Mouse (Mus musculus): ENCODE measurements around the gene Tbc1d22b.
"Not testable (repeated sequence)": the region's sequence is repeated elsewhere in the genome, so short reads cannot be mapped to it uniquely, and the experiment has no call there.

Gene Tbc1d22b

GRCm38 (mm10) chr17:29549543-29550428, at the start of gene Tbc1d22b, which contains the start of gene Gm17657:
TSS of gene Tbc1d22b (plus strand) at chr17:29549785.
TSS of gene Gm17657 (minus strand) at chr17:29549638.
- DNase-seq (ENCODE audit: low spot score): peak; percentile 93

GRCm38 (mm10) chr17:29500243-29500740, 49.3 kb upstream of the Tbc1d22b start:
- no peak for DNase-seq (ENCODE audit: low spot score)

- DNase-seq (ENCODE audit: low spot score): no peak
Measured at GRCm38 (mm10) chr17:29500802-29501469, 48.6 kb upstream of the Tbc1d22b start.

DNA sequence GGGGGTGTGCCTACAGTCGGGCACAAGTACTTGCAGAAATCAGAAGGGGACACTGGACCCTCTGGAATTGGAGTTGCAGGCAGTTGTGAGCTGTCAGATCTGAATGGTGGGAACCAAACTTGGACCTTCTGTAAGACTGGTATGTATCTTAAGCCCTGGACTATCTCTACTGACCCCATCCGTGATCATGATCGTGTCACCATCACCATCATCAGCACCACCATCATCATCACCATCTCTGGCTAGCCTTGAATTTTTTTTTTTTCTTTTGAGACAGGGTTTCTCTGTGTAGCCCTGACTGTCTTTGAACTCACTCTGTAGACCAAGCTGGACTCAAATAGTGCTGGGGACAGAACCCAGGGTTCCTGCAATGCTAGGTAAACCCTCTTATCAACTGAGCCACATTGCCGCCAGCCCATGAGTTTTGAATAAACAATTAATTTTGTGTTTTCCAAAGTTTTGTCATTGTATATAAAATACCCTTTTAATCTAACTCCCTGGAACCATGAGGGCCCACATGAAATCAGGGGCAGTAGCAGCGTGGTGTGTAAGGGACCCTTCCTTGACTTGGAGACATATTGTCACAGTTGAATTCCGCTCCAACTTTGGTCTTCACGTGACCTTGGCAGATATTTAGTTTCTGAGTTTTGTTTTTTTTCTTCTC, 47.4 kb upstream of the Tbc1d22b start:
- no peak for DNase-seq (ENCODE audit: low spot score)

DNA sequence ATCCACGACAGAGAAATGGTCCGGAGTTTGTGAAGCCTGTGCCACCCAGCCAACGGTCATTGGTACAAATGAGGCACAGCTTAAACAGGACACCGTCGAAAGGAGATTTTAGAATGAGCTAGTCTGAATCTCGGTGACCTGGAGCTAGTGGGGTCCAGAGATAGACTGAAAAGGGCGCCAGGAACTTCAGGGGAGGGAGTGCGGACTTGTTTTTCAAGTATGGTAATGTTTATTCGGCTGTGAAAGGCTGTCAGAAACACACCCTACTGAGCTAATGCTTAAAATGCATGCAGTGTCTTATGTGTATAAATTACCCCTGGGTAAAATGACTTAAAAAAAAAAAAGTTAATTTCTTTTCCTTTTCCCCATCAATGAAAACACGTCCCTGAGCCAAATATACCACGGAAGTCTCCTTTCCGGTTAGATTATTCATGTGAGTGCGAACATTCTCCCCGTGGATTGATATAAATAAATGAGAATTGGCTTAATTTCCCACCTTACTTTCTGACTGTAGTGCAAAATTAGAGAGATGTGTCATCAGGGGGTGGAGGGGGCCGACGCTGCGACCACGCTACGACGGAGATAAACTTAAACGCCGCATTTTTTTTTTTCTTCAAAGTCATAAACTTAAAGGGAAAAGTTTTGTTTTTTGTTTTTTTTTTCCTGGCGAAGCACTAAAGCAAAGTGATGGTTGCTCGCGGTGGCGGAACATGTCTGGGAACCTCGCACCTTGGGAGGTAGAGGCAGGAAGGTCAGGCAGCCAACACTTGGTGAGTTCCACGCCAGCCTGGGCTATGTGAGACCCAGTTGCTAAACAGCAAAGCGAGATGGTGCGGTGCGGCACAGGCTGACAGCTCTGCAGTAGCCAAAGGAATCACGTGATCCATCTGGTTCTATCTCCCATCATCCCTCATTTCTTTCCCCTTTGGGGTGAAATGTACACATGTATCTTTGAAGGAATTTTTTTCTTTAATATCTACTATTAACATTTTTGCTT, 46.6 kb upstream of the Tbc1d22b start:
- no peak for DNase-seq (ENCODE audit: low spot score)

GRCm38 (mm10) chr17:29503700-29504099, 45.9 kb upstream of the Tbc1d22b start:
- no peak for DNase-seq (ENCODE audit: low spot score)

DNA sequence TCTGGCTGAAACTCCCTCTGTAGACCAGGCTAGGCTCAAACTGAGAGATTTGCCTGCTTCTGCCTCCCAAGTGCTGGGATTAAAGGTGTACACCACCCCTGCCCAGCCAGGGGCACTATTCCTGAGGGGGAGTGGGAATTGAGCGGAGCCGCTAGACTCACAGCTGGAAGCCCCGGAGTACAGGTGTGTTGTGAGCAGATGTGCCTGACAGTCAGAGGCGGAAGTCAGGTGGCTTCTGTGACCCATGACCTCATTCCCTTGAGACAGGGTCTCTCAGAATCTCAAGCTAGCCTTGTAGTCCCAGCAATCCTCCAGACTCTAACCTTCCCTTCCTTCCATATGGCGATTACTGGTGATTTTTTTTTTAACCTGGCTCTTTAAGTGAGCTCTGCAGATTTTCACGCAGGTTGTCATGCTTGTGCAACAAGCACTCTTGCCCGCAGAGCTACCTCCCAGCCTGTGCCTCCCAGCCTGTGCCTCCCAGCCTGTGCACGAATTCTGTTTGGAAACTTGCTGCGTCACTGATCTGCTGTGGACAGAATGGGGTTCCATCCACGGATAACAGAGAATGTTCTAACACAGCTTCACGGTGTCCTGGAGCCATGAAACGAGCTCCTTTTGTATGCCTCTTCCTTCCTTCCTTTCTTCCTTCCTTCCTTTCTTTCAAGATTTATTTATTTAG, 40.5 kb upstream of the Tbc1d22b start:
- DNase-seq (ENCODE audit: low spot score): no peak

DNA sequence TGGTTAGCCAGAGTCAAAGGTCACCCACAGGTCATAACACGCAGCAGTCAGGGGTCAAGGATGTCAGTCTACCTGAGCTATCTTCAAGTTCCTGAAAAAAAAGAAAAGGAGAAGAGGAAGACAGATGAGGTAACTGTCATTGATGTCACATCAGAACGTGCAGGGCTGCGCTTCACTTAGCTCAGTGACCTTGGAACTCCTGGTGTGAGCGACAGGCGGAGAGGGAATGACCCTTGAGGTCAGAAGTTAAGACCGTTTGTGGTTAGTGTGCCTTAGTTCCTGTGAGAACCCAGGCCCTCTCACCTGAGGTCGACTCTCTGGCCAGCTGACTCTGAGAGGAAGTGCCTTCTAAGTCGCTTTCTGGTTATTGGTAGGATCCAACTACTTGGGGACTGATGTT, 38.9 kb upstream of the Tbc1d22b start:
- DNase-seq (ENCODE audit: low spot score): no peak

- no peak for DNase-seq (ENCODE audit: low spot score)
Measured at GRCm38 (mm10) chr17:29513044-29513730, 36.4 kb upstream of the Tbc1d22b start.

DNA sequence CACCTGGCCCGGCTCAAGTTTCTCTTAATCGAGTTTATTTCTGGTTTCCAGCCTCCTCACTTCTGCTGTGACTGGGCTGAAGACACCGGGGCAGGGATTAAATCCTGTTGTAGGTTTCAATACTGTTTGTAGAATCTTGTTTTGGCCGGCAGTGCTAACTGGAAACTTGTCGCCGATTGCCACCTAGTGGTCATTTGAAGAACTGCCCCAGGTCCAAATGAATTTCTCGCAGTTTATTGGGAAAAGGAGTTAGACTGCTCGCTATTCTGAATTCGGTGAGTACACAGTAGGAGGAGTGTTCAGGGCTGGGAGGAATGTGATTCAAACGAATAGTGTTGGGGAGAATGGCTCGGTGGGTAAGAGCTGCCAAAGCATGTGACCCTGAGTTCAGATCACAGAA, 35.1 kb upstream of the Tbc1d22b start:
- DNase-seq (ENCODE audit: low spot score): peak; percentile 57

DNA sequence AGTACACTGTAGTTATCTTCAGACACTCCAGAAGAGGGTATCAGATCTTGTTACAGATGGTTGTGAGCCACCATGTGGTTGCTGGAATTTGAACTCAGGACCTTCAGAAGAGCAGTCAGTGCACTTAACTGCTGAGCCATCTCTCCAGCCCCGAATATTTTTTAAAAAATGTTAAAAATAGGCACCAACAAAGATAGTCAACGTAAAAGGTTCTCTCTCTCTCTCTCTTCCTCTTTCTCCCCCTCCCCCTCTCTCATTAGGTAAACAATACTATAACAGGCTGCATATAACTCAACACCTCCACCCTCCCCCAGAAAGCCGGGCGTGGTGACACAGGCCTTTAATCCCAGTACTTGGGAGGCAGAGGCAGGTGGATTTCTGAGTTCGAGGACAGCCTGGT, 30.9 kb upstream of the Tbc1d22b start:
- DNase-seq (ENCODE audit: low spot score): not testable (repeated sequence)

DNA sequence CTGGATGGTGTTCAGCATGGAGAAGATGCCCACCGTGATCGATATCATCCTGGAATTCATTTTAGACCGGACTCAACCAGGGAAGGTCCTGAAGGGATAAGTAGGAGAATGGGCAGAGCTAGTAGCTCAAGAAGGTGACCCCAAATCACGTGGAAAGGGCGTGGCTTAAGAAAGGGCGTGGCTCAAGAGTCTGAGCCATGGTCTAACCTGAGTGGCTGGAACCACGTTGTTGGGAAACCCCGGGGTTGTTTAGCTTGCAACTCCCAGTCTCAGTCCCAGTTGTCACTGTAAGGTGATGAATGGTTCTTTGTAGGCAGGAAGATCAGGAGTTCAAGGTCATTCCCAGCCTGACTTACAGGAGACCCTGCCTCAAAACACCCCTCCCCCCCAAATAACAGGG, 29.9 kb upstream of the Tbc1d22b start:
- DNase-seq (ENCODE audit: low spot score): no peak

- no peak for DNase-seq (ENCODE audit: low spot score)
Measured at GRCm38 (mm10) chr17:29525613-29526012, 24.0 kb upstream of the Tbc1d22b start.

GRCm38 (mm10) chr17:29528568-29529187, 20.9 kb upstream of the Tbc1d22b start:
- no peak for DNase-seq (ENCODE audit: low spot score)

- no peak for DNase-seq (ENCODE audit: low spot score)
Measured at GRCm38 (mm10) chr17:29530508-29530907, 19.1 kb upstream of the Tbc1d22b start.

- DNase-seq (ENCODE audit: low spot score): no peak
Measured at GRCm38 (mm10) chr17:29531278-29531677, 18.3 kb upstream of the Tbc1d22b start.

GRCm38 (mm10) chr17:29531757-29532384, 17.7 kb upstream of the Tbc1d22b start:
- DNase-seq (ENCODE audit: low spot score): no peak

DNA sequence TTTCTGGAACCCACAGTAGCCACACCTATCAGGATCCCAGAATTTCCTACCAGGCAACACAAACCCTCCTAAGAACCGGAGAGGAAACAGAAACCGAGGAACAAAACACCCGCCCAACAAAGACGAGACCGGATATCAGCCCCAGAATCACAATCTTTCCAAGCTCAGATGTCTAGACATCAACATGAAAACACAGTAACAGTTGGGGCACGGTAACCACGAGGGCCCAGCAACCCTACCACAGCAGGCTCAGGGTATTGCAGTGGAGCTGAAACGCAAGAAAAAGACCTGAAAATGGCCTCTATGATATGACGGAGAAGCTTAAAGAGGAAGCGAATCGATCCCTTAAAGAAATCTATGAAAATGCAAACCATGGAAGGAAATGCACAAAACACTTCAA, 15.7 kb upstream of the Tbc1d22b start:
- no peak for DNase-seq (ENCODE audit: low spot score)

DNA sequence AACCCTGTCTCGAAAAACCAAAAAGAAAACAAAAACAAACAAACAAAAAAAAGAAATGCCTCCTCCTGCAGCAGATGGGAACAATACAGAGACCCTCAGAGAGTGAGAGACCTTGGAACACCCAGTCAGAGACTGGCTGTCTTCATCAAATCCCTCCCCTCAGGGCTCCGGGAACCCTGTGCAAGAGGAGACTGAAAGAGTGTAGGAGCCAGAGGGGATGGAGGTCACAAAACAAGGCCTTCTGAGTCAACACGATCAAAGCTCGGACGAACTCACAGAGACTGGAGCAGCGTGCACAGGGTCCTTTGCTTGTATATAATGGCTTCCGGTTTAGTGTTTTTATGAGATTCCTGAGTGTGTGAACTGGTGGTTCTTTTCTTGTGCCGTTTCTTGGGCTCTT, 9.2 kb upstream of the Tbc1d22b start:
- DNase-seq (ENCODE audit: low spot score): no peak
